Mouse (Mus musculus): Measurements from ENCODE around the gene Gtpbp4. TPM values are rescaled to one million over a fixed set of nuclear protein-coding genes. Genes with fewer than 3 reads are reported as not detected.
"Not testable (repeated sequence)": the region's sequence is repeated elsewhere in the genome, so short reads cannot be mapped to it uniquely, and the experiment has no call there.

Gtpbp4 gene
- polyA plus RNA-seq, 1 experiment from 2014 or later: 65.7 TPM

- ATAC-seq: peak; percentile 79
- WGBS (ENCODE audit: insufficient replicate concordance): 26% methylated on average over 5 of the region's 5 CpGs
- H3K27me3 ChIP-seq (replicated peaks): no peaks in the 10 kb centered on the region
Observed at GRCm38 (mm10) chr13:8965224-8965623, 30.7 kb downstream of the Gtpbp4 start.

DNA sequence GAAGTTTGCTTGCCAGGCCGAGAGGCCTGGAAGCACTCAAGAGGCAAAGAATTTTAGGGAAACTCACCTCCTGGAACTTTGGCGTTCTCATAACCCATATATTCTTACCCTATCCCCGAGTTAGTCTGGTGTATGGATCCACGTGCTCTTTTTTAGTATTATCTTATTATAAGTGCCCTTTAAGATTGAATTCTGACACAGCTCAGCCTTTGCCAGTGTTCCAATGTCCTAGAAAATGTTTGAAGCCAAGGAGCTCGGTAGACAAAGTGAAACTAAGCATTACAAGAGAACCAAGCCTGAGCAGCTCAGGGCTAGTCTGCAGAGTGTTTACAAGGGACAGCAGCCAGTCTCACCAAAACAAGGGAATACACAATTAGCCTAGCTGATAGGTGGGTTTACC is 33.6 kb downstream of the Gtpbp4 start:
- not testable (repeated sequence) for H3K27ac ChIP-seq; H3K27me3 ChIP-seq (replicated peaks); H3K4me2 ChIP-seq; H3K4me3 ChIP-seq; H3K9ac ChIP-seq; ATAC-seq; H3K9me3 ChIP-seq (replicated peaks); H3K36me3 ChIP-seq
- peaks cover 25% of the 10 kb centered on the region for H3K4me1 ChIP-seq
- 47% methylated on average over 5 of the region's 5 CpGs for WGBS (ENCODE audit: insufficient replicate concordance)

More at GRCm38 (mm10) chr13:8965224-8965623, 30.7 kb downstream of the Gtpbp4 start:
- peaks cover 36% of the 10 kb centered on the region for H3K36me3 ChIP-seq
- H3K9me3 ChIP-seq (replicated peaks): no peaks in the 10 kb centered on the region
- H3K27ac ChIP-seq: no peak overlapping the region
- peaks cover 17% of the 10 kb centered on the region for H3K4me1 ChIP-seq
- no peak overlapping the region for H3K4me2 ChIP-seq
- no peak overlapping the region for H3K4me3 ChIP-seq
- no peak overlapping the region for H3K9ac ChIP-seq

DNA sequence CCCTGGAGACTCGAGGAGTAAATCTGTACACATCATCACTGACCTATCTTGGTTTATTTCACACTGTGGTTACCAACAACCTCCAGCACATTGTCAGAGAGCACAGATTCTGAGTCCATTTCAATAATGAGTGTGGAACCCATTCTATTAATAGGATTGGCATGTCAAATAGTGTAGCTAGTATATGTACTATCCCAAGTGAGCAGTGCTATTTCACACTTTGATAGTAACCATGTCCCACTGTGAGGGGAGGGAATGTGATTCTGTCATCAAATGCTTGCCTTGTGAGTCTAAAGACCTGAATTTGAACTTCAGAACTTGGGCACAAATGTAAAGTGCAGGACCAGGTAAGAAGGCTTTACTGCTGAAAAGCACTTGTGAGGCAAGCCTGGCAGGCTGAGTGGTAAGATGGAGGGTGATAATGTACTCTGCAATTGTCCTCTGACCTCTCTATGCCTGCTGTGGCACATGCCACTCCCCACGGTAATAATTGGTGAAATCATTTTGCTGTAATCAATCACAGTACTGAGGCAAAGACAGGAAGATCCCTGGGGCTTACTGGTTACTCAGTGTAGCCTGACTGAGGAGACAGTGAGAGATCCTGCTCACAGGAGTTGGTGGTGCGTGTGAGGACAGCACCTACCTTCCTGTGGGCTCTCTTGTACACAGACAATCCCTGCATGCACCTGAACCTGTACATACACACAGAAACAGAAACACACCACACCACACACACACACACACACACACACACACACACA is 34.6 kb downstream of the Gtpbp4 start:
- H3K4me2 ChIP-seq; H3K9me3 ChIP-seq (replicated peaks); ATAC-seq; H3K27ac ChIP-seq; H3K9ac ChIP-seq; H3K4me3 ChIP-seq; H3K36me3 ChIP-seq; H3K27me3 ChIP-seq (replicated peaks): not testable (repeated sequence)
- 45% methylated on average over 3 of the region's 3 CpGs for WGBS (ENCODE audit: insufficient replicate concordance)
- peaks cover 20% of the 10 kb centered on the region for H3K4me1 ChIP-seq

DNA sequence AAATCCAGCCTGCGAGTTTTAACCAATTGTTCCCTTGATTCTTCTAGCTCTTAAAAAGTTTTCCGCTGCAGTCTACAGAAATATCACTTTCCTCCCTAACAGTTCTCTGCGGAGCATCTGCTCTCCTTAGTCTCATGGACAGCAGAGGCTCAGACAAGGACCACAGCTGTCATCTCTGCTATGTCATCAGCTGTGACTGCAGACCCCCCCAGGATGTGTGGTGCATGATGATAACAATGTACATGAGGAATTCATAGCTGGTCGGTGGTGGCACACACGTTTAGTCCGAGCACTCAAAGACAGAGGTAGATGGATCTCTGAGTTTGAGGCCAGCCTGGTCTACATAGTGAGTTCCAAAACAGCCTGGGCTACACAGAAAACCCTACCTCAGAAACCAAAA is 36.3 kb downstream of the Gtpbp4 start:
- H3K4me1 ChIP-seq: peaks cover 14% of the 10 kb centered on the region
- H3K9me3 ChIP-seq (replicated peaks); H3K4me3 ChIP-seq; H3K9ac ChIP-seq; H3K27me3 ChIP-seq (replicated peaks); H3K36me3 ChIP-seq: not testable (repeated sequence)
- 24% methylated on average over 6 of the region's 6 CpGs for WGBS (ENCODE audit: insufficient replicate concordance)
- H3K4me2 ChIP-seq: 0 out of 2 replicates have a peak overlapping the region, but pooled peaks have one; percentile 10
- H3K27ac ChIP-seq: peak overlapping the region; percentile 54; the same call in 1 of the 2 replicates
- ATAC-seq: peak; percentile 89

- not testable (repeated sequence) for H3K4me3 ChIP-seq; H3K9ac ChIP-seq; H3K27ac ChIP-seq; H3K4me2 ChIP-seq; H3K27me3 ChIP-seq (replicated peaks); H3K9me3 ChIP-seq (replicated peaks); H3K36me3 ChIP-seq
- ATAC-seq: peak; percentile 21; the same call in 1 of the 2 replicates
- WGBS (ENCODE audit: insufficient replicate concordance): 0% methylated on average over 1 of the region's 5 CpGs
- H3K4me1 ChIP-seq: peaks cover 14% of the 10 kb centered on the region
Observed at GRCm38 (mm10) chr13:8959058-8959457, 36.8 kb downstream of the Gtpbp4 start.

- not testable (repeated sequence) for H3K4me2 ChIP-seq; H3K4me3 ChIP-seq; H3K9me3 ChIP-seq (replicated peaks); H3K27me3 ChIP-seq (replicated peaks); H3K9ac ChIP-seq; H3K36me3 ChIP-seq; H3K27ac ChIP-seq
- ATAC-seq: peak; percentile 62
- H3K4me1 ChIP-seq: peaks cover 10% of the 10 kb centered on the region
- WGBS (ENCODE audit: insufficient replicate concordance): no CpG with 5 or more reads among the region's 5 CpGs
Observed at GRCm38 (mm10) chr13:8956873-8957272, 39.0 kb downstream of the Gtpbp4 start.

DNA sequence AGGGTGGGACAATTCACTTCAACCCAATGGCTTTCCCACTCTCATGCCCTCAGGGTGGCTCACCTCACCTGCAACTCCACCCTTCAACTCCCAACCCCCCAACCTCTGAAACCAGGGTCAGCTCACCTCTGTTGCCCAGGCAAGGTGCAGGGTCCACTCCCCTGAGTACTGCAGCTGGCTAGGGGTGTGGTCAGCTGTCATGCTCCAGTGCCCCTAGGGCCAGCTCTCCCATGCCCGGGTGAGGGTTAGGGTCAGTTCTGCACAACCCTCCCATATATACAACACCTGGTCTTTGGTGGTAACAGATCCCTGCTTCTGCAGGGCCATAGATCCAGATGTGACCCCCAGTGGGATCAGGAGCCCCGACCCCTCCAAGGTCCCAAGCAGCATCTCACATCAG is 40.8 kb downstream of the Gtpbp4 start:
- WGBS (ENCODE audit: insufficient replicate concordance): 77% methylated on average over 2 of the region's 2 CpGs
- not testable (repeated sequence) for H3K27me3 ChIP-seq (replicated peaks); H3K9me3 ChIP-seq (replicated peaks); H3K9ac ChIP-seq; H3K4me2 ChIP-seq; H3K36me3 ChIP-seq; H3K4me1 ChIP-seq; H3K27ac ChIP-seq; H3K4me3 ChIP-seq; ATAC-seq

DNA sequence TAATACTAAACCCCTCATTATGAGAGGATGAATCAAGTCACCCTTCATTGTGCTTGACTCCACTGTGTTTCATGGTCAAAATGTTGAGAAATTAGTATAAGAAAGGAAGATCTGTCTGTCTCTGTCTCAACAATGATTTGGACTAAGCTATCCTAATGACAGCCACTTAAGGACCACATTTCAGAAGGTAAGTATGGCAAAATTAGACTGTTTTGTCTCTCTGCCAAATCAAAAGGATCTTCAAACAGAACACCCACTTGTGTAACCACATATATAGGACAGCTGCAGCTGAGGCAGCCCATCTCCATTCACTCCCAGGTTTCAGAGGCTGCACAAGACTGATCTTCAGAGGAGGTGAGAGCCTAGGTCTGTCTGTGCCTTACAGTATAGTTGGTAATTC is 43.3 kb downstream of the Gtpbp4 start, which contains the start of gene Idi2:
TSS of gene Idi2 (plus strand) at position 301 of the 400 bp plus-strand sequence.
- H3K4me3 ChIP-seq, H3K36me3 ChIP-seq, H3K9ac ChIP-seq: not testable (repeated sequence)

GRCm38 (mm10) chr13:8948131-8948530 is 47.8 kb downstream of the Gtpbp4 start, which contains the start of gene Gm9745:
Gene Gm9745, minus strand, starts transcription at chr13:8948231.
- H3K4me1 ChIP-seq; H3K4me3 ChIP-seq; H3K27ac ChIP-seq; H3K9ac ChIP-seq; ATAC-seq; H3K36me3 ChIP-seq; H3K9me3 ChIP-seq (replicated peaks); H3K27me3 ChIP-seq (replicated peaks); H3K4me2 ChIP-seq: not testable (repeated sequence)

More for the DNA sequence above, 43.3 kb downstream of the Gtpbp4 start, which contains the start of gene Idi2:
- not testable (repeated sequence) for H3K27me3 ChIP-seq (replicated peaks); ATAC-seq; H3K4me2 ChIP-seq; H3K4me1 ChIP-seq; H3K9me3 ChIP-seq (replicated peaks); H3K27ac ChIP-seq

GRCm38 (mm10) chr13:8943828-8944227 is 52.1 kb downstream of the Gtpbp4 start:
- H3K27ac ChIP-seq; H3K36me3 ChIP-seq; H3K9ac ChIP-seq; H3K4me3 ChIP-seq; H3K9me3 ChIP-seq (replicated peaks); H3K4me2 ChIP-seq; H3K4me1 ChIP-seq; H3K27me3 ChIP-seq (replicated peaks): not testable (repeated sequence)
- no CpG with 5 or more reads among the region's 5 CpGs for WGBS (ENCODE audit: insufficient replicate concordance)
- ATAC-seq: peak; percentile 72

GRCm38 (mm10) chr13:8941701-8942100 is 54.2 kb downstream of the Gtpbp4 start:
- H3K4me1 ChIP-seq; H3K9ac ChIP-seq; H3K27ac ChIP-seq; H3K4me3 ChIP-seq; H3K4me2 ChIP-seq; H3K36me3 ChIP-seq; H3K9me3 ChIP-seq (replicated peaks); H3K27me3 ChIP-seq (replicated peaks): not testable (repeated sequence)
- ATAC-seq: peak; percentile 31; the same call in 1 of the 2 replicates
- WGBS (ENCODE audit: insufficient replicate concordance): 9% methylated on average over 1 of the region's 5 CpGs

GRCm38 (mm10) chr13:8941110-8941509 is 54.8 kb downstream of the Gtpbp4 start:
- not testable (repeated sequence) for H3K27me3 ChIP-seq (replicated peaks); ATAC-seq; H3K9ac ChIP-seq; H3K9me3 ChIP-seq (replicated peaks); H3K27ac ChIP-seq; H3K4me1 ChIP-seq; H3K4me2 ChIP-seq; H3K36me3 ChIP-seq; H3K4me3 ChIP-seq
- whole genome bisulfite sequencing (ENCODE audit: insufficient replicate concordance): 54% methylated on average over 4 of the region's 4 CpGs
